Mouse (Mus musculus) R1 (cell line): ENCODE measurements around the gene Kif5c.

Source experiments
- DNase-seq: peaks from one replicate; pipeline ENCODE4 v3.0.0-alpha.2; 2018; ENCODE audit warnings: low read depth, low spot score

The Kif5c gene

DNA sequence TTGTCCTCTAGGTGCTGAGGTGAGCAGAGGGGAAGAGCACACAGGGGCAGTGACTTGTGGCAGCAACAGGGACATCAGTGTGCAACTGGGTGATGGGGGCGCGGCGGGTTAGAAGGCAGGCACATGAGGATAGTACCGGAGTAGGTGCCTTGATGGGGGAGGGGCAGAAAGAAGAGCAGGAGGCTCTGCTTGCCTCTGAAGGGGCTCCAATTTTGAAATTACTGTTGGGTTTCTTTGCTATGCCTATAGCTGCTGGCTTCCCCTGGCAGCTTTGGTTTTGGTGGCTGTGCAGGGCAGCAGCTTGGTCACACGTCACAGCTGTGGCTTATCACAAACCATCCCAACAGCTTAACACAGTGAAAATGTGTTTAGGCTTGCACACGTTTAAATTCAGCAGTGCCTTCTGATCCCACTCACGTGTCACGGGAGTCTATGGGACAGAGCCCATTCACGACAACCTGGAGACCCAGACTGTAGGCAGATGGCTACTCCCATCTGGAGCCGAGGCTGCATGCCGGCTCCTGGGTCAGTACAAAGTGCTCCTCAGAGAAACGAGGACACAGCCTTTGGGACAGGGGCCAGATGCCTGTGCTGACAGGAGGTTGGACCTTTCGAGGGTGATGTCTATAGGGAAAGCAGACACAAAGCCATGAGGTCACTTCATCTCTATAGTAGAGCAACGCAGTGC lies 126.1 kb downstream of the Kif5c start:
- no peak for DNase-seq

- no peak for DNase-seq
Observed at GRCm38 (mm10) chr2:49746947-49747346, 127.8 kb downstream of the Kif5c start.

GRCm38 (mm10) chr2:49747670-49748069 lies 128.6 kb downstream of the Kif5c start:
- DNase-seq: no peak

- peak; percentile 68 for DNase-seq
Observed at GRCm38 (mm10) chr2:49748628-49749342, 129.7 kb downstream of the Kif5c start.

DNA sequence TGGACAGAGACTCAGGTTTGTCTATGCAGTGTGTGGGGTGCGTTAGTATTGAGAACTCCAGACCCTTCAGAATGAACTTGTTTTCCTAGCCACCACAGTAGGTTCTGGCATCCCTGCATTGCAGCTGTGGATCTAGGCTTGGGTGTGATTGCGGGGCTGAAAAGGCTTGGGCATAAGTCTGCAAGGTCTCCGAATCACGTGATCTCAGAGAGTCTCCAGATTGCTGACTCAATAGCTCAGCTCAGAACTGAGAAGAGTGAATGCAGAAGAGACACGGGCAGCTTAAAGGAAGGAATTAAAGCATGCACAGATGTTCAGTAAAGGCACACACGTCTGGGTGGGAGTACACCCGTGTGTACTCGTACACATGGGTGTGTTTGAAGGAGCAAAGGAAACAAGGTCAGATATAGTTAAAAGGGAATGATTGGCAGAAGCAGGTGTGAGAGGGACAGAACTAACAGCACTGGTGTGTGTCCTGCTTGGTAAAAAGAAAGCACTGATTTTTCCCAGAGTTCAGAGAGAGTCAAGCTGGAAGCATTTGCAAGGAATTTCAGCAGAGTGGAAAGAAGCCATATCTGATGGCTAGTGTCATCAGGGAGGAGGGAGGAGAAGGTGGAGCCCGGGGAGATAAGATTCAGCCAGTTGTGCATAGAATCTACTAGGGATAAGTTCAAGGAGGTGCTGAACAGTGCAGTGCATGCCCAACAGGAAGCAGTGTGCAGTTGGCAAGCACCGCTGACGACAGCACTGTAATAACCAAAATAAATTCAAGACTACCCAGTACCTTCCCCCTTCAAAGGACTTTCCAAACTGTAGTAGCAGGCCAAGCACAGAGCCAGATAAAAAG lies 130.9 kb downstream of the Kif5c start:
- no peak for DNase-seq

- DNase-seq: no peak
Observed at GRCm38 (mm10) chr2:49751544-49752210, 132.6 kb downstream of the Kif5c start.

DNA sequence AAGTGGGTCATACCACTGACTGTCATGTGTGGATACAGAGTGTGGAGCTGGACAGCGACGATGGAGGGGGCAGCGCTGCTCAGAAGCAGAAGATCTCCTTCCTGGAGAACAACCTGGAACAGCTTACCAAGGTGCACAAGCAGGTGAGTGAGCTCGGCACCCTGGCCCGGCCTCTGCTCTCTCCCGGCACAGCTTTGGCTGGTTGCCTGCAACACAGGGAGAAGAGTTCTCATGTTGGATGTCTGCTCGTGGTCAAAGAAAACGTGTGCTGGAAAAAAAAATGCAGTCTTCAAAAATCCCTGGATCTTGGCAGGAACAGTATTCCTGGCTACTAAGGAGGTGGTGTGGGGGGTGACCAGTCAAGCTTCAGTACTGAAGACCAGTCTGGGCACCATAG lies 133.1 kb downstream of the Kif5c start:
- no peak for DNase-seq

DNA sequence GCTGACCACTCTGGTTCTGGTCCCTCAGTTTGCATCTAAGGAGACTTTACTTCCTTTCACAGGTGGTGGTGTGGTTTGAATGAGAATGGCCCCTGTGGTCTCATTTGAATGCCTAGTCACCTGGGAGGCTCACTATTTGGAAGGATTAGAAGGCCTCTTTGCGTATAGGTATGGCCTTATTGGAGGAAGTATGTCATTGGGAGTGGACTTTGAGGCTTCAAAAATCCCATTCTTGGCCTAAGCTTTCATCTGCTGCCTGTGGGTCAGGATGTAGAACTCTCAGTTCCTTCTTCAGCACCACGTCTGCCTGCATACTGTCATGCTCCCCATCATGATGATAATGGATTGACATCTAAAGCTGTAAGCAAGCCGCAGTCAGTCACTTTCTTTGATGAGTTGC lies 134.0 kb downstream of the Kif5c start:
- DNase-seq: no peak

DNA sequence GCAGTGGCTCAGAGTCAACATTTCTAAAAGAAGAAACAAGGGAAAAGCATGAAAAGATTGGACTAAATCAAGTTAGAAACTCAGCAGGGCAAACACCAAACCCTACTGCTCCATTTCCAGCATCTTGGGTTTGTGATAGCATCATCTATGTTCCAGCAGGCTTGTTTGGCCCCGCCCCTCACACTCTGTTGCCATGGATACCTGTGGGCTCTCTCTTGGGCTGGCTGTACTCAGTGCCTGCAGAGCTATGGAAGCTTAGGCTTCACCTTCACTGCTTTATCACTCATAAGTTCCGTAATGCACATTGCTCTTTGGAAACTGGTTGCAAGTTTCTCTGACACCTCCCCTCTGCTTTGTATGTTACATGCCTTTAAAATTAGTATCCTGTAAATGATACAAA lies 136.0 kb downstream of the Kif5c start:
- DNase-seq: peak; percentile 57

- DNase-seq: no peak
Observed at GRCm38 (mm10) chr2:49757616-49758015, 138.5 kb downstream of the Kif5c start.

- DNase-seq: peak; percentile 70
Observed at GRCm38 (mm10) chr2:49764331-49764946, 145.3 kb downstream of the Kif5c start.

DNA sequence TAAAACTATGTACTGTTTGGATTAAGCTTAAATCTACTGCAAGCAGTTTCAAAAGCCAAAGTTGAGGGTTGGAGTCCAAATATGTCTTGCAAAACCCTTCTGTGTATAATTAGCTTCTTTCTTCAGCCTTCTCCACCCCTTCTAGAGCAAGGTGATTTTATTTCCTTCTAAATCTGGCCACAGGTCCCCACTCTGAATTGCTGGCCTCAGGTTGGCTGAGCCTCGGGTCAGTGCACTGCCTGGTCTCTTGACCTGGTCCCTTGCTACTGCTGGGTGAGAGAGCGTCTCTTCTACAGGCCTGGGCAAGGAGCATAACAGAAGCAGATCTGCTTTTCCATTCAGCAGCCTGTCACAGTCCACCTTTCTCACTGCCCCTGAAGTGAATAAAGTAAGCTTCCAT lies 149.8 kb downstream of the Kif5c start:
- DNase-seq: no peak

DNA sequence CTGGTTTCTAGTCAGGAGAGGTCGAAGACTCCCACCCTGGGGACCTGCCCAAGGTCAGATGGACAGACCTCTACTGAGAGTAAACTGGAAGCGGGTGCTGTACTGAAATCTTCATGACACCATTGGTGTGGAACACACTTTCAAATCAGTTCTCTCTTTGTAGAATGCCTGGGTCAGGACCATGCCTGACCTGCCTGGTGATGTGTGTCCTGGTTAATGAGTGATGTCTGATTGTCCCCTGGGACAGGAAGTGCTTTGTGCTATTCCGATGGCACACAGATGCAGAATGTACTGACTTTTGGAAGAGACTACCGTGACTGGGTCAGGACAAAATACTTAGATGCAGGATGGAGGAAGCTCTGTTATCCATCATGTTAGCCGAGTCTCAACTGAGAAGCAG lies 151.3 kb downstream of the Kif5c start:
- no peak for DNase-seq

GRCm38 (mm10) chr2:49771172-49771571 lies 152.1 kb downstream of the Kif5c start:
- no peak for DNase-seq

DNA sequence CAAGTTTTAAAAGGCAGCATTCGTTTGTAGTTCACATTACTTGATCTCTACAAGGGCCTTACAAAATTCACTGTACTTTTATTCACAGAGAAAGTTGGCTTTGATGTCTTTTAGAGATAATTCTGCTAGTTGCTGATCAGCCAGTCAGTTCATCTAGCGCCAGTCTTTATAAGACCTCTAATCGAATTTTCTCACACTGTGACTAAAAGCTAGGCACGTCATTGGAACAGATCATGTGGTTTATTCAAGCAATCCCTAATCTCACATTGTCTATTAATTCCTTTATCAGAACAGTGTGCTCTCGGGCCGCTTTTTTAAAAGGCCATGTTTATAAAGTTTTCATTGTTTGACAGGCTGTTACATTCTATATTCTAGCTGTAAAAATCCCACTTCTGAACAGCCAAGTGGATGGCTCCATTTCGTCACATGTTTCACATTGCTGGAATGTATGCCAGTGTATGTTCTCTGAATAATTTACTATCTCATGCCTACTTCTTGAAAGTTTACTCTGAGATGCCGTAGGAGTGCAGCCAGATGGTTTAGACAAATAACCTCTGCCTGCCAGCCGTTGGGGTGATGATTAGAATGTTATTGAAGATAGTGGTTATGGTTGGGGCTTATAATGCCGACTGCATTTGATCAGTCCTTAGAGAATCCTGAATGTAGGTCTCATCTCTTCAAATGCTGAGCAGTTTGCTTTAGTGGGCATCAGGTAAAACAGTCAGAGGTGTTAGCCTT lies 154.3 kb downstream of the Kif5c start:
- no peak for DNase-seq

- no peak for DNase-seq
Observed at GRCm38 (mm10) chr2:49774180-49774579, 155.1 kb downstream of the Kif5c start.

- no peak for DNase-seq
Observed at GRCm38 (mm10) chr2:49775187-49775586, 156.1 kb downstream of the Kif5c start.

DNA sequence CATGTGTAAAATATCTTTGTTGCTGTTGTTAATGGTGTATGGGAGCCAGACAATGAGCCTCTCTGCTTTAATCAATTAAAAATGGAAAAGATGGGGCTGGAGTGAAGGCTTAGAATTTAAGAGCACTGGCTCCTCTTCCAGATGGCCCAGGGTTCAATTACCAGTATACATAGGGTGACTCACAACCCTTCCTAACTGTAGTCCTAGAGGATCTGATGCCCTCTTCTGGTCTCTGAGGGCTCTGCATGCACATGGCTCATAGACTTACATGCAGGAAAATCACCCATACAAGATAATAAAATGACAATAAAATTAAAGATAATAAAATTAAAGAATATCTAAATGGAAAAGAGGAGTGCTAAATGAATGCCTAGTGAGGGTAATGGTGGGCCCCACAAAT lies 156.6 kb downstream of the Kif5c start:
- peak; percentile 67 for DNase-seq

DNA sequence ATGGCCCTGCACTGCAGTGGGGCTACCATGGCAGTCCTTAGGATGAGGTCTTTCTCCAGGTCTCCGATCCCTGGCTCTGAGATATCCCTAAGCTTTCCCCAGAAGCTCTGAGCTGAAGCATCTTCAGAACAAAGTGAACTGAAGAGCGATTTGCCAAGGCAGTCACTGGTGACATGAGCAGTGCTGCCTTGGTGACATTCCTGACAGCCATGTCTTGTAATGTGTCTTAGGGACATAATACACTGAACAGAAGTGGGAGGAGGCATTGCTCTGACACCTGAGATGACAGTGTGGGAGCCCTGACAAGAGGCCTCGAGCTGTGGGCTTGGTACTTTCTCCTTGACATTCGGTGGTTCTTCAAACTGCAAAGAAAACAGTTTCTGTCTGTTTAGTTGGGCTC lies 157.3 kb downstream of the Kif5c start:
- DNase-seq: no peak

GRCm38 (mm10) chr2:49787376-49788050 lies 168.4 kb downstream of the Kif5c start, which contains the start of gene Lypd6b:
TSS of gene Lypd6b (plus strand) at chr2:49787688.
- peak; percentile 23 for DNase-seq
